Mouse (Mus musculus) mature B cell (primary cell): ENCODE data around the gene Daxx.

Experiments
- in situ Hi-C: fragments of 300-500 bp; cut with MboI; formaldehyde crosslinking; loops from 2 replicates; pipeline ENCODE4 v1.14.3; 2019

The Daxx gene

DNA sequence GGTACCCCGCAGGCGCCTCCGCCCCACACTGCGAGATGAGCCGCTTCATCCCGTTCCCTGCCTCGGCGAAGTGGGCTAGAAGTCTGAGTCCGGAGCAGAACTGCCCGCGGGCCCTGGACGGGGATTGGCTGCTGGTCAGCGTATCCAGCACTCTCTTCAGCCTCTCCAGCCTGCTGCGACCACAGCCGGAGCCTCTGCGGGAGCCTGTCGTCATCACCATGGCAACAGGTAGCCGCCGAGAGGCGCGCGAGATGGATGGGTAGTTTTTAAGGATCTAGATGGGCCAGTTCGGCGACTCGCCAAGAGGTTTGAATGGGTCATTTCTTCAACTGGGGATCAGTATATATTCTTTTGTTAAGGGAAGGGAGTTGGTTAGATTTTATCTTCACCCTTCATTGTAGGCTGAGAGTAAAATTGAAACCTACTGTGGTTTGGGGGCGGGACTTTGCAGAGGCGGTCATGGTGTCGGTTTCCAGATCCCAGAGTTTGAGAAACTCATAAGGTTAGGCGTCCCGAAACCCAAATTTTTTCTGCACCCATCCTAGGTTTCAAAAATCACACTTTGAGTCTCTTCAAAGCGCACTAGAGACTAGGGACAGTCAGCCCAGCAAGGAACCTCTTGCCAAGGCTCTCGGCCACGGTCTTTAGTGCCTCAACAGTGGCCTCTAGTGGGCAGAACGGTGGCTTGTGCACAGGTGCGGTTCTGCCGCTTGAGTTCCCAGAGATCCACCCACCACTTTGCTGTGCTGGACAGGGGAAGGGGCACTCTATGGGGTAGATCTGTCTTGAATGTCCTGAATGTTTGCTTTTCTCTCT is 11.3 kb downstream of the Daxx start:
- in situ Hi-C loops: no loop called here

DNA sequence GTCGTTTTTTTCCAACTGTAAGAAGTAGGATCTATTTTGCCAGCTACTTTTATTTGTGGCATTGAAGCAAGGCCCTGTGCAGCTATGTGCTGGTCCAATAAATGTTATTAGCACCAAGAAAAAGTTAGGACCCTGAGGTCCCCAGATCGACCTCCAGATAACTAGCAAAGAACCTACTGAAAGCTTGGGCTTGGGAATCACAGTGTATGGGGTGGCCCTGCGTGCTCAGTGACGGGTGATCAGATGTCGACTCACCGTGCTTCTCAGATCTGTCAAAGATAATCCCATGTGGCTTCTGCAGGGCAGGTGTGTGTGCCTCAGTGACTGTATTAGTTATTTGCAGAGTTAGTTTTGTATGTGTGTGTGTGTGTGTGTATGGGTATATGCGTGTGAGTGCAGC is 12.1 kb downstream of the Daxx start:
- in situ Hi-C loops: no loop called here

DNA sequence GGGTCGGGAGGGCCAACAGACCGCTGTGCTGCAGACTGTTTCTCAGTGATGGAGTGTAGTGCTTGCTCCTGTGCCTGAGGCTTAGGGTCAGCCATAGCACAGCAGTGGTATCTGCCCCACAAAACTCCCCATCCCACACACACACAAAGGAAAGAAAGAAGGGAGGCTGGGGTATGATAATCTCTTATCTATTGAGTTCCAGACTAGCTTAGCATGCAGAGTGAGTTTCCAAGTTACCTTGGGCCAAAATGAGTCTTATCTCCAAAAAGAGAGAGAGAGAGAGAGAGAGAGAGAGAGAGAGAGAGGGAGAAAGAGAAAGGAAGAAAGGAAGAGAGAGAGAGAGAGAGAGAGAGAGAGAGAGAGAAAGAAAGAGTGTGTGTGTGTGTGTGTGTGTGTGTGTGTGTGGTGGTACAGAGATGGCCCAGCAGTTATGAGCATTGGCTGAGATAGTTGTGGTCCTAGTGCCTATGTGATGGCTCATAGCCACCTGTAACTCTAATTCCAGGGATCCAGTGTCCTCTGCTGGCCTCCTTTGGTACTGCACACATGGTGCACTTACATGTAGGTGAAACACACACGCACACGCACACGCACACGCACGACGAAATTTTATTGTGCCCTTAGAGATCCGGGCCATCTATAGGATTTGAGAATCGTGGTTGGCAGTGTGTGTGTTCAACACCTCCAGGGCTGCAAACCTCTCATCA is 15.5 kb downstream of the Daxx start:
- in situ Hi-C loops: no loop called here

GRCm38 (mm10) chr17:33925406-33926116 is 16.3 kb downstream of the Daxx start:
- in situ Hi-C loops: no loop called here

- in situ Hi-C loops: no loop called here
Measured at GRCm38 (mm10) chr17:33926207-33926932, 17.2 kb downstream of the Daxx start.

GRCm38 (mm10) chr17:33928251-33928947 is 19.2 kb downstream of the Daxx start:
- in situ Hi-C loops: no loop called here

DNA sequence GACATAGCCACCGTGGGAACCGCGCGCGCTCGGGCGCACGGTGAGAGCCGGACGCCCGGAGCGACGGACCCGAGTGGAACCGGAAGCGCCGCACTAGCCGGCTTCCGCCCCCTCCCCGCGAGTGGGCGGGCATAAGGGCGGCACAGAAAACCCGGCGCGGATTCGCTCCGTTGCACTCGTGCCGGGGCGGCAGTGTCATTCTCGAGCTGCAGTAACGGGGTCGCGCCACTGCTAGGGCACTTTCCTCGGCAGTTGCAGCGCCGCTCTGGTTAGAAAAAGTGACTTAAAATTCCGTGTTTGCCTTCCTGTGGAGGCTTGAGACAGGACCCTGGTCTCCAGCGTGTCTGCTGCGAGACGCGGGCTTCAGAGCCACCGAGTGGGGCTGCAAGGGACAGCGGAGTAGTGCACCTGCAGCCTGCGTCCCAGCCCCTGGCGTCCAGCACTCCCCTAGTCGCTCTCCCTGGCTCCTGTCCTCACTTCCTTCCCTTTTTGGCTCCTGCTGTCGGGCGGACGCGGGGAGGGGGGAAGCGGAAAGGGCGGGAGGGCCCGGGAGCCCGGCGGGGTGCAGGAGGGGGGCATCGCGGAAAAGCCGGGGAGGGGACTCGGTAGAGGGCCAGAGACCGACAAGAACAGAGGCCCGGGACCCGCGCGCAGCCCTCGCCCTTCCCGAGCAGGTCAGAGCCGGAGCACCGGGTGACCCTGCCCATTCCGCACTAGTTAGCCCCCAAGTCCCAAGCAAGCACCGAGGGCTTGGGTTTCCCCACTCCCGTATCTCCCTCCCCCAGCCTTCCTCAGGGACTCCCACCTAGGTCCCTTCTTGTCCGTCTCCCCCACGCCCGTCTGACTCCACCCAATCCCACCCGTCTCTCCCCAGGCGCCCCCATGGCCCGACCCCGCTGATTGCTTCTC is 20.4 kb downstream of the Daxx start, which contains the start of gene Rgl2:
Gene Rgl2 (plus strand): TSS at position 173 of the 909 bp plus-strand sequence.
- in situ Hi-C loops: no loop called here

DNA sequence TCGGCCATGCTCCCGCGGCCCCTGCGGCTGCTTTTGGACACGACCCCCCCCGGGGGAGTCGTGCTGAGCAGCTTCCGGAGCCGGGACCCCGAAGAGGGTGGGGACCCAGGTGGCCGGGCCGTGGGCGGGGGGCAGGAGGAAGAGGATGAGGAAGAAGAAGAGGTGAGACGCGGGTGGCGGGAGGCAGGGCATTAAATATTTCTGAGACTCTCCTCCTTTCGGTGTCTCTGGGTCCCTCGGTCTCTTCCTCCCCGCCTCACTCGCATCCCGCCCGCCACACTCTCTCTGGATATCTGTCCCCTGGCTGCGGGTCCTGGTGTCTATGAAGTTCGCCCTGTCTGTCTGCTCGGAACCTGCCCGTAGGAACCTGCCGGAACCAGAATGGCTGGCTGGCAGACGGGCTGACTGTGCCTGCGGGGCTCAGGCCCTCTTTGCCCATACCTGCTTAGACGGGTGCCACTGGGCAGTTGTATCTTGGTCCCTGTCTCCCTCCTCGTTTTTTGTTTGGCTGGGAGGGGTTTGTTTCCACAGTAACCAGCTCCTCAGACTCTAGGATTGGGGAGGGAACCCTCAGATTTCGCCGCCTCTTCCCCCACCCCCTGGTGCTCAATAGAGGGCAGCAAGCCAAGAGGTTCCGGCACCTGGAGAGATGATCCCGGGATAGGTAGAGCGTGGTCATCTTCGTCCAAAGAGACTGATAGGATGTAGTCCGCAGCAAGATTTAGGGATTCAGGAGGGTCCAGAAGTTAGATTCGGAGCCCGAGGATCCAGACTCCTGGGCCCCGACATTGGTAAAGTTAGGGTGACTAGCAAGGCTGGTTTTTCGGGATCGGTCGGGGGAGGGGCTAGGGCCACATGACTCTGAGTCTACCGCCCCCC is 21.3 kb downstream of the Daxx start:
- in situ Hi-C loops: no loop called here

GRCm38 (mm10) chr17:33931159-33931866 is 22.1 kb downstream of the Daxx start:
- in situ Hi-C loops: no loop called here

- in situ Hi-C loops: no loop called here
Measured at GRCm38 (mm10) chr17:33931947-33932346, 22.7 kb downstream of the Daxx start.

DNA sequence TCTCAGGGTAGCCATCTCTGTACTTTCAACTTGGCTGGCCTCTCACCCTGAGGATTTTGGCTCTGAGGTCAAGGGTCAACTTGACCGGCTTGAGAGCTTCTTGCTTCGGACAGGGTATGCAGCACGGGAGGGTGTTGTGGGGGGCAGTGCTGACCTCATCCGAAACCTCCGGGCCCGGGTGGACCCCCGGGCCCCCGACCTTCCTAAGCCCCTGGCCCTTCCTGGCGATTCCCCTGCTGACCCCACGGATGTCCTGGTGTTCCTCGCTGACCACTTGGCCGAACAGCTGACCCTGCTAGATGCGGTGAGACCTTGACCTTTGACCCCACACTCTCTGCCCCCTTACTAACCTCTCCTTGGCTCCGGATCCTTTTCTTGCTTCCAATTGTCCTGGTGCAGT is 23.2 kb downstream of the Daxx start:
- in situ Hi-C loops: no loop called here

DNA sequence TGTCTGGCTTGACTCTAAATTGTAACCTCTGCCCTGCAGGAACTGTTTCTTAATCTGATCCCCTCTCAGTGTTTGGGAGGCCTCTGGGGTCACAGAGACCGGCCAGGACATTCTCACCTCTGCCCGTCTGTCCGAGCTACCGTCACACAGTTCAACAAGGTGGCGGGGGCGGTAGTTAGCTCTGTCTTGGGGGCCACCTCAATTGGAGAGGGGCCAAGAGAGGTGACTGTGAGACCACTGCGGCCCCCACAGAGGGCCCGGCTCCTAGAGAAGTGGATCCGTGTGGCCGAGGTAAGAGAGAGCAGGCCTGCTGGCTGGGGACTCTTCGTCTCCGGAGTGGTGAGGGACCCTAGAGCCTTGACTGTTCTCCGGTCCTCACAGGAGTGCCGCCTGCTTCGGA is 23.8 kb downstream of the Daxx start:
- in situ Hi-C loops: no loop called here

DNA sequence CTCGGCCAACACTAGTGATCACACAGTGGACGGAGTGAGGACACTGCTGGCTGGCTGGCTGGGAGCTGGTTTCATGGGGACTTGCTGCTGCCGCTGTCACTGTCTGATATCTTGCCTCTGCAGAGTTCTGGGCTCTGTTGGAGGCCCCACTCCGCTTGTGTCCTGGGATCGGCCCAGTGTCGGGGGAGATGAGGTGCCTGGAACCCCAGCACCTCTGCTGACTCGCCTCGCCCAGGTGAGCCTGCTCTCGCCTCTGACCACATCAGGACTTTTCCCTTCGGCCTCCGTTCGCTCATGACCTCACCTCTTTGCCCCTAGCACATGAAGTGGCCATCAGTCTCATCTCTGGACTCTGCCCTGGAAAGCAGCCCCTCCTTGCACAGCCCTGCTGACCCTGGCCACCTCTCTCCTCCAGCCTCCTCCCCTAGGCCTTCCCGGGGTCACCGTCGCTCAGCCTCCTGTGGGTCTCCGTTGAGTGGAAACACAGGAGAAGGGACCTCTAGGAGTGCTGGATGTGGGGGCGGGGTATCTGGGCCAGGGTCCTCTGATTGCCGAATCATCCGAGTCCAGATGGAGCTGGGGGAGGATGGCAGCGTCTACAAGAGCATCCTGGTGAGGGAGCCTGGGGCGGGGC is 26.3 kb downstream of the Daxx start:
- in situ Hi-C loops: no loop called here

DNA sequence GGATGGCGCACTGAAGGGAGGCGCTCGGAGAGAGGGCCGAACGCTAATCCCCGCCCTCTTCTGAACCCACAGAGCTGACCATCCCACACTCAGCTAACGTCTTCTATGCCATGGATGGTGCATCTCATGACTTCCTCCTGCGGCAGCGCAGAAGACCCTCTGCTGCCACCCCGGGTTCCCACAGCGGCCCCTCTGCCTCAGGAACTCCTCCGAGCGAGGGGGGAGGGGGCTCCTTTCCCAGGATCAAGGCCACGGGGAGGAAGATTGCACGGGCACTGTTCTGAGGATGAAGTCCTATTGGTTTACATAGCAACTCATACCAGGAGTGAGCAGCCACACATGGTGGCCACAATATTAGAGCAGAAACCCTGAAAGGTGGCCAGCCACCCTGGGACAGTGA is 27.8 kb downstream of the Daxx start:
- in situ Hi-C loops: no loop called here

- in situ Hi-C loops: no loop called here
Measured at GRCm38 (mm10) chr17:33938783-33939182, 29.6 kb downstream of the Daxx start.

- in situ Hi-C loops: no loop called here
Measured at GRCm38 (mm10) chr17:33940206-33940805, 31.1 kb downstream of the Daxx start, which contains the start of the genes Pfdn6 and Wdr46. TSS of gene Pfdn6 (minus strand) at chr17:33940343. TSS of gene Wdr46 (plus strand) at chr17:33940660.

- in situ Hi-C loops: no loop called here
Measured at GRCm38 (mm10) chr17:33940981-33941380, 31.8 kb downstream of the Daxx start.

DNA sequence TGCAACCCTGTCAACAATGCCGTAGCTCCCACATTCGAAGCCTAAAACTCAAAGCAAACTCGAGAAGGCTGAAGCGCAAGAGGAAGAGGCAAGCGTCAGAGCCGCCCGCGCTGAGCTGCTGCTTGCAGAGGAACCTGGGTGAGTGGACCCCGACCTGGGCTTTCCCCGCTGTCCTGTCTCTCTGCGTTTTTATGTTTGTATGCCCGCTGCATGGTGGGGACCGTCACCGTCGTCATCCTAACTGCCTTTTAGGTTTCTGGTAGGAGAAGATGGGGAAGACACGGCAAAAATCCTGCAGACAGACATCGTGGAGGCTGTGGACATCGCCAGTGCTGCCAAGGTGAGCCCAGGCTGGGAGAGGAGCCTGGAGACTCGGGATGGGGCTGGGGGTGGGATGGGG is 32.2 kb downstream of the Daxx start:
- in situ Hi-C loops: no loop called here
